Mouse (Mus musculus) lung, adult 10 weeks (tissue): ENCODE measurements around the gene Skint4. TPM values are rescaled to one million over a fixed set of nuclear protein-coding genes. Genes with fewer than 3 reads are reported as not detected.

Source experiments
- polyA plus RNA-seq: library from polyadenylated mRNA; stranded (reverse); fragments of 350-450 nt; fragmentation: Illumina TruSeq; extraction: RNeasy Lipid Tissue Mini Kit (QIAGEN cat#74804); gene quantifications from one replicate; pipeline ENCODE4 v1.2.3, GENCODE M21; 2014; ENCODE audit warnings: low read depth, low replicate concordance; ENCODE audit not compliant: insufficient read depth

Skint4 gene
- polyA plus RNA-seq: not detected

GRCm38 (mm10) chr4:112071716-112072115, at the start of gene Skint4:
TSS of gene Skint4 (plus strand) at chr4:112072016.

Other genes starting within 250 kb of the Skint4 start
- gene Slc5a9, start 169.1 kb upstream of the Skint4 start, polyA plus RNA-seq: not detected
- gene Skint8, start 152.6 kb upstream of the Skint4 start, polyA plus RNA-seq: not detected
- gene Skint7, start 99.1 kb upstream of the Skint4 start, polyA plus RNA-seq: not detected
- gene Skint1, start 65.7 kb upstream of the Skint4 start, polyA plus RNA-seq: not detected
- gene Skint3, start 160.2 kb downstream of the Skint4 start, polyA plus RNA-seq: 1.5 TPM